Mouse (Mus musculus): ENCODE measurements around the gene Agbl1. TPM values are rescaled to one million over a fixed set of nuclear protein-coding genes. Genes with fewer than 3 reads are reported as not detected.

Agbl1 gene
- total RNA-seq, 1 experiment, result not detected

DNA sequence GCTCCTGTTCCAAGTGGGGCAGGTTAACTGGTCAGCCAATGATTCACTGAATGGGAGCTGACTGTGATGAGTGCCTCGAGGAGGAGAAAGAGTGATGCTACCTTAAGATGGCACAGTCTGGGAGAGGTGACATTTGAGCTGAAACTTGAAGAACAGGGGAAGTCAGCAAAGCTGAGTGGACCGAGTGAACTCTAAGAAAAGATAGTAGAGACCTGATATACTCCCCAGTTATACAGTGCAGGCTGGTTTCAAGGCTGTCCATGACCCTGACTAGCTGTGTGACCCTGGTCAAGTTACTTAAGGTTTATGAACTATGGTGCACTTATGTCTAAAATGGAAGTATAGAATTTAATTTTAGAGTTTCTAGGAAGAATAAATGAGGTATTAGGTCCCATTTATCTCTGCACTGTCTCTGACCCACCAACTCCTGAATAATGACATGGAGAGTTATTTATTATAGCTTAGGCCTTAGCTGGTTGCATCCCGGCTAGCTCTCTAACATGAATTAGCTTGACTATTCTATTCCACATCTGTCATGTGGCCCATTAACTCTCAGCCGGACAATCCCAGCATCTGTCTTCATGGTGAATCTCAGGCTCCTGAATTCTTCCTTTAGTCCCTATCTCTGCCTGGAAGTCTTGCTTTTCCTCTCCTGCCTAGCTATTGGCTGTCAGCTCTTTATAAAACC is 92.3 kb downstream of the Agbl1 start:
- H3K9me3 ChIP-seq (ENCODE audit: control insufficient read depth, insufficient read depth, low read depth, low read length), result no peaks in the 10 kb centered on the region
- TF ChIP-seq ZC3H11A (IDR thresholded peaks at IDR 0.05; ENCODE audit: borderline replicate concordance, low read depth, low read length), result no peak
- TF ChIP-seq MAFK (IDR thresholded peaks at IDR 0.05; ENCODE audit: insufficient read depth, low read depth, low read length), result no peak
- TF ChIP-seq CHD2 (IDR thresholded peaks at IDR 0.05; ENCODE audit: low read depth, low read length), result no peak
- no peak for TF ChIP-seq ZNF384 (IDR thresholded peaks at IDR 0.05; ENCODE audit: low read depth, low read length)
- TF ChIP-seq HCFC1 (IDR thresholded peaks at IDR 0.05; ENCODE audit: borderline replicate concordance, insufficient read depth, low read length), result no peak
- H3K36me3 ChIP-seq (ENCODE audit: control insufficient read depth, insufficient read depth, low read length, poor library complexity, severe bottlenecking), result no peaks in the 10 kb centered on the region
- no peak overlapping the region for H3K9ac ChIP-seq (ENCODE audit: insufficient read depth, low read depth, low read length, poor library complexity, severe bottlenecking)
- no peak overlapping the region for H3K4me3 ChIP-seq (ENCODE audit: insufficient read depth in 1 of 2, low read depth in 1 of 2, low read length in 2 of 2, poor library complexity in 1 of 2, severe bottlenecking in 1 of 2)
- H3K4me1 ChIP-seq (ENCODE audit: control insufficient read depth in 2 of 2, insufficient read depth in 2 of 2, low read length in 2 of 2, poor library complexity in 1 of 2), result no peaks in the 10 kb centered on the region
- H3K27ac ChIP-seq (ENCODE audit: insufficient read depth, low read depth, low read length, poor library complexity, severe bottlenecking), result no peak overlapping the region
- in situ Hi-C loops (cut with MboI; ENCODE audit: low sequenced_read_pairs in 2 of 2, unreplicated experiment in 2 of 2), result no loop called here
- DNase-seq (ENCODE audit: low read depth, low spot score), result no peak

DNA sequence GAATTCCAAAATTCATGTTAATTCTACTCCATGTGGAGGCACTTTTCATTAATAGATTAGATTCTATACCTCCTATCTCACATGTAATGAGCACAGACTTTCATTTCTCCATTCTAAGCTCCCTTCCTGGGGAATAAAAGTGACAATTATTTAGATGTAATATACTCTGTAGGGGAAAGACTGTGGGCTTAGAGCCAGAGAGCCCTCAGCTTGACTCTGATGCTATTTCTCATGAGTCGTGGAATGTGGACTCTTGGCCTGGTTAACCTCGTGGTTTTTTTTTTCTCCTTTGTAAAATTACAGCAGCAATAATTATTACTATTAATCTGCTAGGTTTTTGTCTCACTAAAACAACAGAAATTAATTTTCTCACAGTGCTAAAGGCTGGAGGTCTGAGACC is 96.4 kb downstream of the Agbl1 start:
- Histone ChIP-seq H3K4me1 (ENCODE audit: control insufficient read depth in 2 of 2, insufficient read depth in 2 of 2, low read length in 2 of 2, poor library complexity in 1 of 2) (no peaks in the 10 kb centered on the region), H3K27ac (ENCODE audit: insufficient read depth, low read depth, low read length, poor library complexity, severe bottlenecking) (no peak overlapping the region), H3K9me3 (ENCODE audit: control insufficient read depth, insufficient read depth, low read depth, low read length) (no peaks in the 10 kb centered on the region), H3K36me3 (ENCODE audit: control insufficient read depth, insufficient read depth, low read length, poor library complexity, severe bottlenecking) (no peaks in the 10 kb centered on the region), H3K9ac (ENCODE audit: insufficient read depth, low read depth, low read length, poor library complexity, severe bottlenecking) (no peak overlapping the region), H3K4me3 (ENCODE audit: insufficient read depth in 1 of 2, low read depth in 1 of 2, low read length in 2 of 2, poor library complexity in 1 of 2, severe bottlenecking in 1 of 2) (no peak overlapping the region)
- TF ChIP-seq HCFC1 (IDR thresholded peaks at IDR 0.05; ENCODE audit: borderline replicate concordance, insufficient read depth, low read length) (no peak), ZNF384 (IDR thresholded peaks at IDR 0.05; ENCODE audit: low read depth, low read length) (no peak), ZC3H11A (IDR thresholded peaks at IDR 0.05; ENCODE audit: borderline replicate concordance, low read depth, low read length) (no peak), MAFK (IDR thresholded peaks at IDR 0.05; ENCODE audit: insufficient read depth, low read depth, low read length) (no peak), CHD2 (IDR thresholded peaks at IDR 0.05; ENCODE audit: low read depth, low read length) (no peak)
- in situ Hi-C loops (cut with MboI; ENCODE audit: low sequenced_read_pairs in 2 of 2, unreplicated experiment in 2 of 2), result no loop called here
- DNase-seq (ENCODE audit: low read depth, low spot score), result no peak

DNA sequence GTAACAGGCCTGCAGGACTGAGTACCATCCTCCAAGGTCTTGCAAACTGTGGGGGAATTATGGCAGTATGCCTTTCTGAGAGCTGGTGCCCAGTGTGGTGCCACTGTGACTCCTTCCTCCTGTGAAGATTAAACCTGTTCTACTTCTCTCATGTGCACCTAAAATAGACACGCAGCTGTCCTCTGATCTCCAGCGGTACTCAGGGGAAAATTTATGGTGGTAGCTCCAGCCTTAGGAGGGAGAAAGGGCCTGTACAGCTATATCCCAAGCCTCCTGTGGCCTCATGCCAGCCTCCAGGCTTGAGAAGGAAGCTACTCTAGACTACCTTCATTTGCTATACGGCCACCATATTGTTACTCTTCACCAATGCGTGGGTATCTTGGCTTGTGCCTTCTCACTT is 109.6 kb downstream of the Agbl1 start:
- H3K9me3 ChIP-seq (ENCODE audit: control insufficient read depth, insufficient read depth, low read depth, low read length), result no peaks in the 10 kb centered on the region
- no peak overlapping the region for H3K9ac ChIP-seq (ENCODE audit: insufficient read depth, low read depth, low read length, poor library complexity, severe bottlenecking)
- TF ChIP-seq ZNF384 (IDR thresholded peaks at IDR 0.05; ENCODE audit: low read depth, low read length) (no peak), CHD2 (IDR thresholded peaks at IDR 0.05; ENCODE audit: low read depth, low read length) (no peak), HCFC1 (IDR thresholded peaks at IDR 0.05; ENCODE audit: borderline replicate concordance, insufficient read depth, low read length) (no peak), ZC3H11A (IDR thresholded peaks at IDR 0.05; ENCODE audit: borderline replicate concordance, low read depth, low read length) (no peak), MAFK (IDR thresholded peaks at IDR 0.05; ENCODE audit: insufficient read depth, low read depth, low read length) (no peak)
- DNase-seq (ENCODE audit: low read depth, low spot score), result no peak
- in situ Hi-C loops (cut with MboI; ENCODE audit: low sequenced_read_pairs in 2 of 2, unreplicated experiment in 2 of 2), result no loop called here
- no peak overlapping the region for H3K27ac ChIP-seq (ENCODE audit: insufficient read depth, low read depth, low read length, poor library complexity, severe bottlenecking)
- H3K36me3 ChIP-seq (ENCODE audit: control insufficient read depth, insufficient read depth, low read length, poor library complexity, severe bottlenecking), result no peaks in the 10 kb centered on the region
- no peak overlapping the region for H3K4me3 ChIP-seq (ENCODE audit: insufficient read depth in 1 of 2, low read depth in 1 of 2, low read length in 2 of 2, poor library complexity in 1 of 2, severe bottlenecking in 1 of 2)
- no peaks in the 10 kb centered on the region for H3K4me1 ChIP-seq (ENCODE audit: control insufficient read depth in 2 of 2, insufficient read depth in 2 of 2, low read length in 2 of 2, poor library complexity in 1 of 2)

- Histone ChIP-seq H3K4me1 (ENCODE audit: control insufficient read depth in 2 of 2, insufficient read depth in 2 of 2, low read length in 2 of 2, poor library complexity in 1 of 2) (no peaks in the 10 kb centered on the region), H3K36me3 (ENCODE audit: control insufficient read depth, insufficient read depth, low read length, poor library complexity, severe bottlenecking) (no peaks in the 10 kb centered on the region), H3K27ac (ENCODE audit: insufficient read depth, low read depth, low read length, poor library complexity, severe bottlenecking) (no peak overlapping the region), H3K9me3 (ENCODE audit: control insufficient read depth, insufficient read depth, low read depth, low read length) (no peaks in the 10 kb centered on the region), H3K9ac (ENCODE audit: insufficient read depth, low read depth, low read length, poor library complexity, severe bottlenecking) (no peak overlapping the region), H3K4me3 (ENCODE audit: insufficient read depth in 1 of 2, low read depth in 1 of 2, low read length in 2 of 2, poor library complexity in 1 of 2, severe bottlenecking in 1 of 2) (no peak overlapping the region)
- no peak for TF ChIP-seq HCFC1 (IDR thresholded peaks at IDR 0.05; ENCODE audit: borderline replicate concordance, insufficient read depth, low read length)
- no peak for TF ChIP-seq ZNF384 (IDR thresholded peaks at IDR 0.05; ENCODE audit: low read depth, low read length)
- no peak for TF ChIP-seq CHD2 (IDR thresholded peaks at IDR 0.05; ENCODE audit: low read depth, low read length)
- no peak for TF ChIP-seq ZC3H11A (IDR thresholded peaks at IDR 0.05; ENCODE audit: borderline replicate concordance, low read depth, low read length)
- TF ChIP-seq MAFK (IDR thresholded peaks at IDR 0.05; ENCODE audit: insufficient read depth, low read depth, low read length), result no peak
- in situ Hi-C loops (cut with MboI; ENCODE audit: low sequenced_read_pairs in 2 of 2, unreplicated experiment in 2 of 2), result no loop called here
- no peak for DNase-seq (ENCODE audit: low read depth, low spot score)
Measured at GRCm38 (mm10) chr7:76341601-76342000, 111.9 kb downstream of the Agbl1 start.

Data from ES-E14 (cell line).